Mouse (Mus musculus): ENCODE measurements around the gene Ttyh3. TPM values are rescaled to one million over a fixed set of nuclear protein-coding genes. Genes with fewer than 3 reads are reported as not detected.
A peak's percentile ranks its signal among the peaks of the same experiment; 100 is the strongest.

The Ttyh3 gene
- polyA plus RNA-seq, 1 experiment from 2014 or later: 62.6 TPM

GRCm38 (mm10) chr5:140582995-140583731 is 65.7 kb downstream of the Ttyh3 start:
- 17% methylated on average over 8 of the region's 8 CpGs for WGBS
- Histone ChIP-seq H3K36me3 (no peaks in the 10 kb centered on the region), H3K4me1 (peaks cover 56% of the 10 kb centered on the region), H3K9ac (peak overlapping the region; percentile 19; the same call in 1 of the 2 replicates), H3K9me3 (no peaks in the 10 kb centered on the region), H3K4me2 (replicated peaks) (no peak overlapping the region; the same call in 1 of the 2 replicates), H3K27ac (peak overlapping the region; percentile 72), H3K27me3 (no peaks in the 10 kb centered on the region), H3K4me3 (no peak overlapping the region)
- no peak for ATAC-seq (ENCODE audit: insufficient number of reproducible peaks, insufficient read depth, low FRiP score, low TSS enrichment)

GRCm38 (mm10) chr5:140581569-140581968 is 67.3 kb downstream of the Ttyh3 start:
- peak overlapping the region; percentile 84 for H3K27ac ChIP-seq
- H3K27me3 ChIP-seq: no peaks in the 10 kb centered on the region
- peak; percentile 66 for ATAC-seq (ENCODE audit: insufficient number of reproducible peaks, insufficient read depth, low FRiP score, low TSS enrichment)
- peak overlapping the region; percentile 20; the same call in 1 of the 2 replicates for H3K4me2 ChIP-seq (replicated peaks)
- WGBS: 4% methylated on average over 5 of the region's 5 CpGs
- H3K9ac ChIP-seq: no peak overlapping the region
- H3K4me3 ChIP-seq: no peak overlapping the region
- no peaks in the 10 kb centered on the region for H3K9me3 ChIP-seq
- peaks cover 53% of the 10 kb centered on the region for H3K4me1 ChIP-seq
- no peaks in the 10 kb centered on the region for H3K36me3 ChIP-seq

- H3K9ac ChIP-seq: no peak overlapping the region; the same call in 1 of the 2 replicates
- no peaks in the 10 kb centered on the region for H3K27me3 ChIP-seq
- peak; percentile 77 for ATAC-seq (ENCODE audit: insufficient number of reproducible peaks, insufficient read depth, low FRiP score, low TSS enrichment)
- WGBS: 10% methylated on average over 6 of the region's 6 CpGs
- H3K4me3 ChIP-seq: no peak overlapping the region
- H3K4me2 ChIP-seq (replicated peaks): 0 out of 2 replicates have a peak overlapping the region, but pooled peaks have one; percentile 2
- H3K9me3 ChIP-seq: no peaks in the 10 kb centered on the region
- peak overlapping the region; percentile 84 for H3K27ac ChIP-seq
- peaks cover 54% of the 10 kb centered on the region for H3K4me1 ChIP-seq
- H3K36me3 ChIP-seq: no peaks in the 10 kb centered on the region
These were observed 69.1 kb downstream of the Ttyh3 start for GRCm38 (mm10) chr5:140579771-140580170.

GRCm38 (mm10) chr5:140579221-140579620 is 69.6 kb downstream of the Ttyh3 start:
- Histone ChIP-seq H3K36me3 (no peaks in the 10 kb centered on the region), H3K9me3 (no peaks in the 10 kb centered on the region), H3K4me3 (no peak overlapping the region), H3K4me2 (replicated peaks) (0 out of 2 replicates have a peak overlapping the region, but pooled peaks have one; percentile 2), H3K4me1 (peaks cover 53% of the 10 kb centered on the region), H3K9ac (no peak overlapping the region; the same call in 1 of the 2 replicates), H3K27me3 (no peaks in the 10 kb centered on the region), H3K27ac (peak overlapping the region; percentile 84)
- 25% methylated on average over 9 of the region's 9 CpGs for WGBS
- peak; percentile 1; the same call in 1 of the 2 replicates for ATAC-seq (ENCODE audit: insufficient number of reproducible peaks, insufficient read depth, low FRiP score, low TSS enrichment)

- Histone ChIP-seq H3K4me3 (no peak overlapping the region), H3K9me3 (no peaks in the 10 kb centered on the region), H3K4me2 (replicated peaks) (no peak overlapping the region), H3K27ac (no peak overlapping the region), H3K9ac (no peak overlapping the region), H3K4me1 (peaks cover 21% of the 10 kb centered on the region), H3K36me3 (no peaks in the 10 kb centered on the region), H3K27me3 (no peaks in the 10 kb centered on the region)
- no peak for ATAC-seq (ENCODE audit: insufficient number of reproducible peaks, insufficient read depth, low FRiP score, low TSS enrichment)
- WGBS: 31% methylated on average over 5 of the region's 5 CpGs
These were observed 73.4 kb downstream of the Ttyh3 start for GRCm38 (mm10) chr5:140575381-140575866.

- H3K9ac ChIP-seq: no peak overlapping the region
- no peak overlapping the region for H3K27ac ChIP-seq
- ATAC-seq (ENCODE audit: insufficient number of reproducible peaks, insufficient read depth, low FRiP score, low TSS enrichment): no peak
- no peak overlapping the region for H3K4me2 ChIP-seq (replicated peaks)
- no peaks in the 10 kb centered on the region for H3K27me3 ChIP-seq
- WGBS: 71% methylated on average over 6 of the region's 6 CpGs
- H3K36me3 ChIP-seq: no peaks in the 10 kb centered on the region
- no peak overlapping the region for H3K4me3 ChIP-seq
- H3K9me3 ChIP-seq: no peaks in the 10 kb centered on the region
- H3K4me1 ChIP-seq: peaks cover 12% of the 10 kb centered on the region; the same call in 1 of the 2 replicates
These were observed 76.2 kb downstream of the Ttyh3 start for GRCm38 (mm10) chr5:140572611-140573010.

GRCm38 (mm10) chr5:140571673-140572072 is 77.2 kb downstream of the Ttyh3 start:
- Histone ChIP-seq H3K4me1 (peaks cover 17% of the 10 kb centered on the region; the same call in 1 of the 2 replicates), H3K9ac (no peak overlapping the region), H3K4me2 (replicated peaks) (no peak overlapping the region), H3K27ac (peak overlapping the region; percentile 52), H3K4me3 (no peak overlapping the region), H3K36me3 (no peaks in the 10 kb centered on the region), H3K27me3 (no peaks in the 10 kb centered on the region), H3K9me3 (no peaks in the 10 kb centered on the region)
- ATAC-seq (ENCODE audit: insufficient number of reproducible peaks, insufficient read depth, low FRiP score, low TSS enrichment): no peak
- 63% methylated on average over 10 of the region's 10 CpGs for WGBS

- Histone ChIP-seq H3K27me3 (no peaks in the 10 kb centered on the region), H3K27ac (no peak overlapping the region), H3K9ac (no peak overlapping the region), H3K9me3 (no peaks in the 10 kb centered on the region), H3K4me2 (replicated peaks) (no peak overlapping the region), H3K4me1 (peaks cover 17% of the 10 kb centered on the region; the same call in 1 of the 2 replicates), H3K4me3 (no peak overlapping the region), H3K36me3 (no peaks in the 10 kb centered on the region)
- WGBS: 73% methylated on average over 4 of the region's 4 CpGs
- no peak for ATAC-seq (ENCODE audit: insufficient number of reproducible peaks, insufficient read depth, low FRiP score, low TSS enrichment)
These were observed 77.6 kb downstream of the Ttyh3 start for GRCm38 (mm10) chr5:140571201-140571600.

Other genes with a start within 250 kb of the Ttyh3 start
- 187 and 191 TPM in 2 replicates for gene Eif3b, start 229.7 kb downstream of the Ttyh3 start, polyA plus RNA-seq (2016; fragmentation: Nextera tagmentation; extraction: Ambion mirVana)
- gene Gm4869, start 203.4 kb downstream of the Ttyh3 start, polyA plus RNA-seq (2016; fragmentation: Nextera tagmentation; extraction: Ambion mirVana): 0.05 TPM in 1 of 2 replicates, not detected in the other
- 17.5 and 18.9 TPM in 2 replicates for gene Chst12, start 143.5 kb downstream of the Ttyh3 start, polyA plus RNA-seq (2016; fragmentation: Nextera tagmentation; extraction: Ambion mirVana)
- gene Grifin, start 84.0 kb downstream of the Ttyh3 start, polyA plus RNA-seq (2016; fragmentation: Nextera tagmentation; extraction: Ambion mirVana): 0.53 and 1.1 TPM in 2 replicates
- 14.0 and 14.2 TPM in 2 replicates for gene Lfng, start 41.7 kb downstream of the Ttyh3 start, polyA plus RNA-seq (2016; fragmentation: Nextera tagmentation; extraction: Ambion mirVana)
- 25.9 and 29.7 TPM in 2 replicates for gene Iqce, start 53.3 kb upstream of the Ttyh3 start, polyA plus RNA-seq (2016; fragmentation: Nextera tagmentation; extraction: Ambion mirVana)
- 23.8 and 24.5 TPM in 2 replicates for gene Brat1, start 56.0 kb upstream of the Ttyh3 start, polyA plus RNA-seq (2016; fragmentation: Nextera tagmentation; extraction: Ambion mirVana)
- 0.74 and 1.4 TPM in 2 replicates for gene Amz1, start 75.1 kb upstream of the Ttyh3 start, polyA plus RNA-seq (2016; fragmentation: Nextera tagmentation; extraction: Ambion mirVana)
- 30.5 and 57.8 TPM in 2 replicates for gene Gna12, start 181.4 kb upstream of the Ttyh3 start, polyA plus RNA-seq (2016; fragmentation: Nextera tagmentation; extraction: Ambion mirVana)